Mouse (Mus musculus) erythroblast, embryonic 14.5 days (primary cell): ENCODE results near the gene Cd163.

Experiments used
- GATA1 ChIP-seq: IDR thresholded peaks from 2 replicates; pipeline ENCODE4 v1.6.1; 2012; ENCODE audit warnings: low read length, inconsistent platforms, mixed read lengths
- TAL1 ChIP-seq: IDR thresholded peaks from 3 replicates; pipeline ENCODE4 v1.6.1; 2012; ENCODE audit warnings: low read length, inconsistent platforms, mixed read lengths

- no peak for TF ChIP-seq TAL1
- TF ChIP-seq GATA1: no peak
These were observed 17.3 kb downstream of the Cd163 start for GRCm38 (mm10) chr6:124321481-124322475.
